In genomic region chr5:35755131-35755733, GRCm38 (mm10) we compare ENCODE assay signal across 8 mouse cellular contexts. TPM values are rescaled to one million over a fixed set of nuclear protein-coding genes. Genes with fewer than 3 reads are reported as not detected.
DNase-seq lines count a peak whose midpoint lies in the region; ATAC-seq and TF ChIP-seq lines count a peak whose summit lies in the region.

No protein-coding gene starts in this region.

- ATAC-seq in kidney, embryonic 14.5 days (ENCODE audit: low FRiP score, low TSS enrichment) = no peak
- no peak for ATAC-seq in G1E (ENCODE audit: extremely low read depth, insufficient number of reproducible peaks, low FRiP score, poor library complexity, severe bottlenecking)
- ATAC-seq in inflammation-experienced regulatory T-cells, adult 6 months = no peak

- H3K4me3 ChIP-seq in kidney, adult 2 months (ENCODE audit: insufficient read depth, low read depth, low read length) = no peak overlapping the region
- H3K4me3 ChIP-seq in kidney, embryonic 14.5 days (ENCODE audit: low read length) = no peak overlapping the region
- H3K4me3 ChIP-seq in G1E (ENCODE audit: low read depth, low read length) = no peak overlapping the region

- no peak overlapping the region for H3K4me2 ChIP-seq in kidney, embryonic 14.5 days (replicated peaks; ENCODE audit: low read depth, low read length)

- no peak overlapping the region for H3K27ac ChIP-seq in kidney, adult 2 months (ENCODE audit: insufficient read depth, low read depth, low read length)
- no peak overlapping the region for H3K27ac ChIP-seq in kidney, embryonic 14.5 days (ENCODE audit: low read depth, low read length)

- intact Hi-C loops in left cerebral cortex, postnatal 14 days (cut with DNase I) = loop anchor here (1.0 kb wide), 1 partner anchor 54 kb away; no protein-coding TSS in a partner anchor

- peak; percentile 81 for DNase-seq in kidney, adult 2 months
- DNase-seq in G1E (ENCODE audit: low spot score) = no peak
- DNase-seq in cerebellum, adult 11-12 months = peak; percentile 68
- peak; percentile 41 to 54 for DNase-seq in gastrocnemius, adult 8-10 months (ENCODE audit: low spot score in 2 of 2)
- peak; percentile 65 to 70 for DNase-seq in left cerebral cortex, postnatal 14 days (ENCODE audit: low spot score in 2 of 2)
- peak; percentile 48 for DNase-seq in ovary, postnatal 14 days (ENCODE audit: low spot score)

- no peaks in the 10 kb centered on the region for H3K9me3 ChIP-seq in kidney, embryonic 14.5 days (ENCODE audit: control insufficient read depth, low read length)
- no peaks in the 10 kb centered on the region for H3K9me3 ChIP-seq in G1E (replicated peaks)

- 17% methylated on average over 5 of the region's 5 CpGs for WGBS in kidney, adult 2 months
- 26% methylated on average over 5 of the region's 5 CpGs for WGBS in kidney, embryonic 14.5 days

- H3K36me3 ChIP-seq in kidney, adult 2 months (ENCODE audit: control insufficient read depth, insufficient read depth, low read length) = no peaks in the 10 kb centered on the region
- H3K36me3 ChIP-seq in kidney, embryonic 14.5 days (ENCODE audit: control insufficient read depth, insufficient read depth, low read length) = no peaks in the 10 kb centered on the region
- no peaks in the 10 kb centered on the region for H3K36me3 ChIP-seq in G1E (replicated peaks)

- no peak for TF ChIP-seq POLR2A in kidney, adult 2 months (IDR thresholded peaks at IDR 0.05; ENCODE audit: low read depth, low read length)

- no peak overlapping the region for H3K9ac ChIP-seq in kidney, embryonic 14.5 days (ENCODE audit: low read depth, low read length)

- no peaks in the 10 kb centered on the region for H3K27me3 ChIP-seq in kidney, adult 2 months (replicated peaks; ENCODE audit: control insufficient read depth, insufficient read depth, low read length)
- peaks cover 39% of the 10 kb centered on the region for H3K27me3 ChIP-seq in kidney, embryonic 14.5 days (ENCODE audit: control insufficient read depth, insufficient read depth, low read length)
- peaks cover 11% of the 10 kb centered on the region; the same call in 1 of the 2 replicates for H3K27me3 ChIP-seq in G1E (ENCODE audit: insufficient read depth, low read length)

- peak; percentile 97 for TF ChIP-seq CTCF in kidney, adult 2 months (conservative IDR thresholded peaks at IDR 0.05; ENCODE audit: insufficient read depth, insufficient read length, low read depth, low read length)
- TF ChIP-seq CTCF in G1E (IDR thresholded peaks at IDR 0.05; ENCODE audit: low read depth, low read length) = peak; percentile 62; the same call in 1 of the 2 replicates

- peaks cover 3% of the 10 kb centered on the region; the same call in 1 of the 2 replicates for H3K4me1 ChIP-seq in kidney, adult 2 months (ENCODE audit: control insufficient read depth, insufficient read depth, low read length)
- H3K4me1 ChIP-seq in kidney, embryonic 14.5 days (ENCODE audit: control insufficient read depth, insufficient read depth, low read length) = 0 out of 2 replicates have a peak, but pooled peaks cover 6% of the 10 kb centered on the region
- no peaks in the 10 kb centered on the region for H3K4me1 ChIP-seq in G1E (ENCODE audit: insufficient read depth, low read depth, low read length)

RNA-seq across cellular contexts. Expression of gene Ablim2, which starts 2.4 kb away (rescaled TPM):
- 5.8 and 7.5 TPM in 2 replicates for polyA plus RNA-seq in kidney, adult 2 months (2012; rRNA removed)
- 0.30 and 2.5 TPM in 2 replicates for polyA plus RNA-seq in kidney, embryonic 14.5 days (2014; fragmentation: Nextera tagmentation; extraction: Ambion mirVana)
- total RNA-seq in G1E (2014; fragmentation: Nextera tagmentation) (not detected in 2 replicates), G1E (2017) (0.16 and 0.70 TPM in 2 replicates)
- polyA plus RNA-seq in G1E (2012) = not detected in 2 replicates
- 10 to 100 TPM; 36.1 to 43.4 (median 40.7) TPM for total RNA-seq in gastrocnemius, adult 8-10 months (2022)
- 100 to 1,000 TPM; 106 to 112 TPM for total RNA-seq in left cerebral cortex, postnatal 14 days (2021)
- 1 to 10 TPM; 1.8 to 2.1 (median 1.8) TPM for polyA plus RNA-seq in inflammation-experienced regulatory T-cells, adult 6 months (2017; shearing (Covaris generic))

RNA-seq across cellular contexts. Expression of gene Sh3tc1, which starts 15.4 kb away (rescaled TPM):
- 35.1 and 40.1 TPM in 2 replicates for polyA plus RNA-seq in kidney, adult 2 months (2012; rRNA removed)
- polyA plus RNA-seq in kidney, embryonic 14.5 days (2014; fragmentation: Nextera tagmentation; extraction: Ambion mirVana) = 4.2 and 11.3 TPM in 2 replicates
- total RNA-seq in G1E (2014; fragmentation: Nextera tagmentation) = not detected in 2 replicates
- total RNA-seq in G1E (2017) = 0.05 TPM in 1 of 2 replicates, not detected in the other
- 0.01 TPM in 1 of 2 replicates, not detected in the other for polyA plus RNA-seq in G1E (2012)
- 1 to 10 TPM; 1.4 to 2.9 (median 1.9) TPM for total RNA-seq in gastrocnemius, adult 8-10 months (2022)
- total RNA-seq in left cerebral cortex, postnatal 14 days (2021) = 1 to 10 TPM; 2.7 to 3.3 TPM
- polyA plus RNA-seq in inflammation-experienced regulatory T-cells, adult 6 months (2017; shearing (Covaris generic)) = 1 to 10 TPM; 1.1 to 2.2 (median 1.4) TPM
